10 mouse cellular contexts compared by ENCODE assay signal in the genomic region with DNA sequence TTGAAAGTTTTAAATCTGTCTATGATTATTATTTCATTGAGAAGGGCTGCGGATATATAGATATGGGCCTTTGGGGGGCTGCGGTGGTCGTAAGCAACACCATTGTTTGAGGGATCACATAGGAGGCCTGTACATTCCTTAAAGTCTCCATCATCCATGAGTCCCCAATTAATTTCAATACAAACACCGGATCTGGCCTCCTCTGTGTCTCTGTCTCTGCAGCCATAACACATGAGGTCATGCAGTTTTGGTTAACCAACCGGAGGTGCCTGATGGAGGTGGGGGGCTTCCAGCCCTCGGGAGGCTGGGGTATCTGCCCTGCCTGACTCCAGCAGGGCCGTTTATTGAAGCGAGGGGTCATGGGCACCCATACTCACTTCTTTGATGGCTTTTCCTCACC. TPM values are rescaled to one million over a fixed set of nuclear protein-coding genes. Genes with fewer than 3 reads are reported as not detected.
DNase-seq lines count a peak whose midpoint lies in the region; ATAC-seq and TF ChIP-seq lines count a peak whose summit lies in the region.
"Had no signal": no experiment of that assay in that cellular context is flagged by ENCODE, and none has a peak within 500 bp of the region (broad histone marks: within the 10 kb centered on the region; RNA-seq: fewer than 3 reads in every experiment).

No protein-coding gene starts in this region.

- ATAC-seq in heart, embryonic 14.5 days (ENCODE audit: insufficient number of reproducible peaks, insufficient read depth, low FRiP score, low read depth): no peak
- no peak for ATAC-seq in midbrain, embryonic 11.5 days (ENCODE audit: low FRiP score)
- no peak for ATAC-seq in midbrain, postnatal 0 days (ENCODE audit: low FRiP score)
- ATAC-seq in limb, embryonic 12.5 days (ENCODE audit: insufficient number of reproducible peaks, insufficient read depth, low FRiP score, low TSS enrichment, low read depth): no peak
- ATAC-seq: hindbrain, embryonic 16.5 days had no signal

- intact Hi-C loops in heart, postnatal 36 days (cut with DNase I): no loop called here
- intact Hi-C loops in left cerebral cortex, adult 2 months (cut with DNase I): no loop called here

- 59% methylated on average over 8 of the region's 8 CpGs for WGBS in heart, embryonic 14.5 days
- WGBS in midbrain, embryonic 11.5 days: 76% methylated on average over 8 of the region's 8 CpGs
- WGBS in midbrain, postnatal 0 days: 78% methylated on average over 8 of the region's 8 CpGs
- 46% methylated on average over 8 of the region's 8 CpGs for WGBS in limb, embryonic 12.5 days

- no peaks in the 10 kb centered on the region for H3K36me3 ChIP-seq in heart, embryonic 14.5 days (ENCODE audit: control insufficient read depth, insufficient read depth, low read length)
- no peaks in the 10 kb centered on the region for H3K36me3 ChIP-seq in midbrain, embryonic 11.5 days (ENCODE audit: control insufficient read depth, insufficient read depth, low read length)
- no peaks in the 10 kb centered on the region for H3K36me3 ChIP-seq in midbrain, postnatal 0 days (ENCODE audit: insufficient read depth, low read length)
- H3K36me3 ChIP-seq in limb, embryonic 12.5 days: no peaks in the 10 kb centered on the region
- H3K36me3 ChIP-seq: liver, embryonic 13.5 days had no signal

- no peaks in the 10 kb centered on the region for H3K27me3 ChIP-seq in heart, embryonic 14.5 days (ENCODE audit: control insufficient read depth, insufficient read depth, low read length)
- H3K27me3 ChIP-seq in midbrain, embryonic 11.5 days (ENCODE audit: control insufficient read depth, insufficient read depth, low read length): no peaks in the 10 kb centered on the region
- no peaks in the 10 kb centered on the region for H3K27me3 ChIP-seq in midbrain, postnatal 0 days (ENCODE audit: insufficient read depth, low read length)
- H3K27me3 ChIP-seq in limb, embryonic 12.5 days: no peaks in the 10 kb centered on the region

- peaks cover 17 to 22% of the 10 kb centered on the region in 2 experiments for H3K4me1 ChIP-seq in heart, embryonic 14.5 days (ENCODE audit: control insufficient read depth in 2 of 2, insufficient read depth in 2 of 2, low read length in 2 of 2)
- peaks cover 6% of the 10 kb centered on the region; the same call in 1 of the 2 replicates for H3K4me1 ChIP-seq in midbrain, embryonic 11.5 days (ENCODE audit: control insufficient read depth, insufficient read depth, low read length)
- H3K4me1 ChIP-seq in midbrain, postnatal 0 days (ENCODE audit: insufficient read depth, low read length): 0 out of 2 replicates have a peak, but pooled peaks cover 4% of the 10 kb centered on the region
- peaks cover 31% of the 10 kb centered on the region for H3K4me1 ChIP-seq in limb, embryonic 12.5 days (replicated peaks)
- H3K4me1 ChIP-seq: liver, embryonic 13.5 days had no signal

- H3K9me3 ChIP-seq in heart, embryonic 14.5 days (ENCODE audit: control insufficient read depth, low read length): no peaks in the 10 kb centered on the region
- H3K9me3 ChIP-seq in midbrain, embryonic 11.5 days (ENCODE audit: control insufficient read depth, low read length): no peaks in the 10 kb centered on the region
- H3K9me3 ChIP-seq in midbrain, postnatal 0 days (ENCODE audit: low read length): no peaks in the 10 kb centered on the region
- no peaks in the 10 kb centered on the region for H3K9me3 ChIP-seq in limb, embryonic 12.5 days
- H3K9me3 ChIP-seq: liver, embryonic 13.5 days had no signal

- no peak for DNase-seq in heart, postnatal 36 days
- no peak for DNase-seq in midbrain, embryonic 11.5 days (ENCODE audit: low spot score, missing footprints)
- DNase-seq in midbrain, postnatal 0 days (ENCODE audit: low spot score): no peak
- no peak for DNase-seq in left cerebral cortex, adult 8-10 months (ENCODE audit: low spot score in 2 of 2)
- DNase-seq in left cerebral cortex, adult 2 months (ENCODE audit: extremely low spot score in 1 of 2, low spot score in 2 of 2): no peak
- no peak for DNase-seq in right cerebral cortex, postnatal 4 days
- DNase-seq: liver, embryonic 13.5 days had no signal

- no peak overlapping the region for H3K4me3 ChIP-seq in heart, embryonic 14.5 days (ENCODE audit: control insufficient read depth in 1 of 2, insufficient read depth in 1 of 2, low read depth in 1 of 2, low read length in 2 of 2)
- no peak overlapping the region for H3K4me3 ChIP-seq in midbrain, embryonic 11.5 days (ENCODE audit: low read depth, low read length)
- H3K4me3 ChIP-seq in midbrain, postnatal 0 days (ENCODE audit: low read depth, low read length): no peak overlapping the region
- H3K4me3 ChIP-seq in limb, embryonic 12.5 days (replicated peaks): no peak overlapping the region
- H3K4me3 ChIP-seq in left cerebral cortex, adult 2 months: no peak overlapping the region
- H3K4me3 ChIP-seq: liver, embryonic 13.5 days had no signal

- peak overlapping the region; percentile 38; the same call in 1 of the 2 replicates for H3K9ac ChIP-seq in heart, embryonic 14.5 days (ENCODE audit: low read length)
- no peak overlapping the region for H3K9ac ChIP-seq in midbrain, embryonic 11.5 days (ENCODE audit: low read length)
- H3K9ac ChIP-seq in midbrain, postnatal 0 days (replicated peaks; ENCODE audit: low read length, poor library complexity, severe bottlenecking): no peak overlapping the region
- H3K9ac ChIP-seq in limb, embryonic 12.5 days (replicated peaks): no peak overlapping the region
- H3K9ac ChIP-seq: liver, embryonic 13.5 days had no signal

- no peak for TF ChIP-seq CTCF in midbrain, postnatal 0 days (IDR thresholded peaks at IDR 0.05)
- TF ChIP-seq CTCF in left cerebral cortex, adult 2 months (IDR thresholded peaks at IDR 0.05): no peak

- H3K4me2 ChIP-seq in heart, embryonic 14.5 days (ENCODE audit: low read length): peak overlapping the region; percentile 27; the same call in 1 of the 2 replicates
- no peak overlapping the region for H3K4me2 ChIP-seq in midbrain, embryonic 11.5 days
- H3K4me2 ChIP-seq in midbrain, postnatal 0 days (ENCODE audit: low read depth, low read length, poor library complexity, severe bottlenecking): no peak overlapping the region
- H3K4me2 ChIP-seq in limb, embryonic 12.5 days: peak overlapping the region; percentile 25
- H3K4me2 ChIP-seq: liver, embryonic 13.5 days had no signal

- H3K27ac ChIP-seq in heart, embryonic 14.5 days (replicated peaks in 1 of 2; ENCODE audit: control insufficient read depth in 1 of 2, insufficient read depth in 1 of 2, low read depth in 2 of 2, low read length in 2 of 2): peak overlapping the region; percentile 63 to 89
- peak overlapping the region; percentile 30; the same call in 1 of the 2 replicates for H3K27ac ChIP-seq in midbrain, embryonic 11.5 days (ENCODE audit: low read depth, low read length)
- no peak overlapping the region for H3K27ac ChIP-seq in midbrain, postnatal 0 days (ENCODE audit: low read depth, low read length)
- peak overlapping the region; percentile 89 for H3K27ac ChIP-seq in limb, embryonic 12.5 days
- H3K27ac ChIP-seq in left cerebral cortex, adult 2 months: no peak overlapping the region
- H3K27ac ChIP-seq: liver, embryonic 13.5 days had no signal

RNA-seq across cellular contexts. Expression of a gene that starts 45.4 kb away (rescaled TPM):
- polyA plus RNA-seq in heart, embryonic 14.5 days (2014; fragmentation: Nextera tagmentation; extraction: Ambion mirVana): 4.0 and 4.8 TPM in 2 replicates
- under 1 TPM; 0.19 TPM for total RNA-seq in heart, postnatal 36 days (2021)
- polyA plus RNA-seq in midbrain, embryonic 11.5 days (2014; fragmentation: Nextera tagmentation; extraction: Ambion mirVana): 3.8 and 4.6 TPM in 2 replicates
- total RNA-seq in midbrain, postnatal 0 days (2014; rRNA removed): 25.6 and 30.4 TPM in 2 replicates
- 18.4 and 18.5 TPM in 2 replicates for polyA plus RNA-seq in midbrain, postnatal 0 days (2015; fragmentation: Nextera tagmentation; extraction: Ambion mirVana)
- 22.9 and 26.2 TPM in 2 replicates for polyA plus RNA-seq in limb, embryonic 12.5 days (2016; fragmentation: Nextera tagmentation; extraction: Ambion mirVana)
- total RNA-seq in left cerebral cortex, adult 8-10 months (2022): 10 to 100 TPM; 10.2 to 13.5 (median 11.1) TPM
- 10 to 100 TPM; 14.1 to 18.6 TPM for total RNA-seq in left cerebral cortex, adult 2 months (2021)

Comparison
In these comparisons a context has a peak if more than half of its experiments do, and no peak if none do; other contexts are left out.
1. H3K27ac ChIP-seq: peak in heart, embryonic 14.5 days (2 of 2), midbrain, embryonic 11.5 days (single experiment) and limb, embryonic 12.5 days (single experiment); none in midbrain, postnatal 0 days (single experiment) and left cerebral cortex, adult 2 months (single experiment).
2. H3K4me2 ChIP-seq: peak in heart, embryonic 14.5 days (single experiment) and limb, embryonic 12.5 days (single experiment); none in midbrain, embryonic 11.5 days (single experiment) and midbrain, postnatal 0 days (single experiment).
3. RNA of a gene that starts 45.4 kb away (total RNA-seq): 25.6 to 30.4 TPM in midbrain, postnatal 0 days, 14.1 to 18.6 TPM in left cerebral cortex, adult 2 months and 10.2 to 13.5 TPM in left cerebral cortex, adult 8-10 months; 0.19 TPM in heart, postnatal 36 days; every median in the first group is over 4 times any median in the second.